Mouse (Mus musculus) bone marrow macrophage, adult 2 months (primary cell): ENCODE results near the gene Ghr.

Experiments
- CTCF ChIP-seq: IDR thresholded peaks from 2 replicates; pipeline ENCODE4 v1.5.1; 2012; ENCODE audit warnings: low read depth, mild to moderate bottlenecking, low read length, moderate library complexity
- POLR2A ChIP-seq: IDR thresholded peaks from 2 replicates; pipeline ENCODE4 v1.6.1; 2012; ENCODE audit warnings: mild to moderate bottlenecking, low read depth, low read length, borderline replicate concordance

DNA sequence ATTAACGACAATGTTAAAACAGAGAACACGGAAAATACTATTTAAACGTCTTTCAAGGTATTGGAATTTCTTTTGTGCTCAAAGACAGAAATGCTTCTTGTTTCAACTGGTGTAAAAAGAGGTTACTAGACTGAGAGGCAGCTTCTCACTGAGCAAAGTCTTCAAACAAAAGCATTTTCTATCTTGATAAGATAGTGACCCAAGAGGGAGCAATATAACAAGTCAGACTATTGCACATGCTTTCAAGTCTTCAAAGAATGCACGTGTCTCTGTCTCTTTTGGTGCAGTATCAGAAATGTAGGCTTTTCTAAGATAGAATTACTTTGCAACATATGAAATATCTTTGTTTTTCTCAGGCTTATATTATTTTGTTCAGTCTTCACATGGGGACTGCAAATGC is 116.7 kb downstream of the Ghr start:
- TF ChIP-seq CTCF (no peak), POLR2A (no peak)
